Mouse (Mus musculus): ENCODE data around the gene Dcaf7.

- TF ChIP-seq CTCF (IDR thresholded peaks at IDR 0.05; ENCODE audit: low read depth) (no peak), EP300 (IDR thresholded peaks at IDR 0.05; ENCODE audit: low read depth) (no peak)
These were observed 47.2 kb upstream of the Dcaf7 start for GRCm38 (mm10) chr11:105989446-105989845.

Data from heart, postnatal 0 days (tissue).